Mouse (Mus musculus) liver, embryonic 14.5 days (tissue): ENCODE data around the gene Gldn.

Source experiments
- CTCF ChIP-seq: IDR thresholded peaks from 2 replicates; pipeline ENCODE4 v1.5.1; 2016; ENCODE audit warnings: antibody characterized with exemption, low read depth, control low read depth
- EP300 ChIP-seq: IDR thresholded peaks from 2 replicates; pipeline ENCODE4 v1.6.1; 2016; ENCODE audit warnings: antibody characterized with exemption, low read depth

DNA sequence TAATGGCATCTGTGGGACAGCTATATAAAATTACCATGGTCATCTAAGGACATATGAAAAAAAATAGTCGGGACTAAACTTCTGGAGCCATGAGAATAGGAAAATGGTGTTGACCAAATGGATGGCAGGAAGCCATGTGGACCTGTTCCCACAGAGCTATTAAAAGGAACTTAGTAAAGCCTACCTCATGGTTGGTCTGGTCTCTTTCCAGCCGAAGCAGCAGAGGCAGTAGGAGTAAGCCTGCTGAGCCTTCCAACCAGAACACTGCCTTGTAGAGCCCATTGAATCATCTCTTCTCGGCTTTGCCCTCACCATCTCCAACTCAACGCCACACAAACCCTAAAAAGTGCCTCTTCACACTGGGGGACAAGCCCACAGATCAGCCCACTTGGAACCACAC lies 15.0 kb downstream of the Gldn start:
- no peak for TF ChIP-seq CTCF
- TF ChIP-seq EP300 = no peak
